Mouse (Mus musculus) liver, embryonic 11.5 days (tissue): Measurements from ENCODE around the gene Timd2. TPM values are rescaled to one million over a fixed set of nuclear protein-coding genes. Genes with fewer than 3 reads are reported as not detected.
"Not testable (repeated sequence)": the region's sequence is repeated elsewhere in the genome, so short reads cannot be mapped to it uniquely, and the experiment has no call there.

Experiments
- ATAC-seq: fragments of 200-750 bp; cut with Nextera tagmentation; replicated peaks from 2 replicates; pipeline ENCODE4 v1.8.0; 2017; ENCODE audit warnings: moderate number of reproducible peaks, mild to moderate bottlenecking, moderate TSS enrichment, moderate library complexity; ENCODE audit not compliant: low FRiP score
- DNase-seq: peaks from one replicate; pipeline ENCODE4 v3.0.0-alpha.2; 2017; ENCODE audit warnings: low spot score
- H3K27ac ChIP-seq: fragments of 300-500 bp; sonication (generic); 2 replicates; pipeline ENCODE4 v1.5.1; 2014; ENCODE audit warnings: mild to moderate bottlenecking, low read depth, low read length, control low read depth
- H3K27me3 ChIP-seq: fragments of 300-500 bp; sonication (generic); replicated peaks from 2 replicates; pipeline ENCODE4 v1.6.1; 2014; ENCODE audit warnings: low read length, mixed read lengths; ENCODE audit not compliant: control insufficient read depth, insufficient read depth
- H3K36me3 ChIP-seq: fragments of 300-500 bp; sonication (generic); 2 replicates; pipeline ENCODE4 v1.6.1; 2014; ENCODE audit warnings: mild to moderate bottlenecking, low read length, moderate library complexity, mixed read lengths; ENCODE audit not compliant: control insufficient read depth, insufficient read depth
- H3K4me1 ChIP-seq: fragments of 300-500 bp; sonication (generic); replicated peaks from 2 replicates; pipeline ENCODE4 v1.6.1; 2014; ENCODE audit warnings: low read length, mixed read lengths; ENCODE audit not compliant: control insufficient read depth, insufficient read depth
- H3K4me2 ChIP-seq: fragments of 300-500 bp; sonication (generic); 2 replicates; pipeline ENCODE4 v1.6.1; 2014; ENCODE audit warnings: mild to moderate bottlenecking, control low read depth, moderate library complexity
- H3K4me3 ChIP-seq: fragments of 300-500 bp; sonication (generic); 2 replicates; pipeline ENCODE4 v1.5.1; 2014; ENCODE audit warnings: low read depth, low read length, control low read depth
- H3K9ac ChIP-seq: fragments of 300-500 bp; sonication (generic); 2 replicates; pipeline ENCODE4 v1.6.1; 2014; ENCODE audit warnings: low read depth, low read length, control low read depth
- H3K9me3 ChIP-seq: fragments of 300-500 bp; sonication (generic); 2 replicates; pipeline ENCODE4 v1.6.1; 2016; ENCODE audit warnings: low read length, inconsistent platforms, mixed read lengths; ENCODE audit not compliant: control insufficient read depth
- WGBS: fragments of 180-500 bp; shearing (Covaris S2); extraction: QIAGEN DNeasy Blood & Tissue Kit; methylation state at CpG from one replicate; pipeline ENCODE4 v1.1.7; 2014; 5-methylcytosine and 5-hydroxymethylcytosine counted together
- polyA plus RNA-seq: library from polyadenylated mRNA; unstranded; fragments of >200 nt; fragmentation: Nextera tagmentation; extraction: Ambion mirVana; gene quantifications from 2 replicates; pipeline ENCODE4 v1.2.1, GENCODE M21; 2014

The Timd2 gene
- polyA plus RNA-seq, 1 experiment from 2014 or later = 4.8 TPM

DNA sequence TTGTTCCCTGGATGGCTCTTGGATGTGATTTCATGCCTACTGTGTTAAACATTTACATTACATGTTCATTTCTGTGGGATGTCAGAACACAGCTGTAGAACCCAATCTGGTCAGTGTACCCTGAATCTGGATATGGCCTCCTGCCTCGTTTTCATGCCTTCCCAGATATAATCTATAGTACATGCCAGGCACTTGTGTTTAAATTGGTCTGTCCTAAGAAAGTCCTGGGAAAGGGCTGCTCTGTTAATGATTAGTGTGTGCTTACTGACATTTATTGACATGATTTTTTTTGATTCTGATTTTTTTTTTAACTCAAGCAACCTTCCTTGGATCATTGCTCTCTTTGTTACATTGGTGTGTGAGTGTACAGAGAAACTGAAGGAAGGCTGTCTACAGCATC, 27.8 kb upstream of the Timd2 start:
- no peaks in the 10 kb centered on the region for H3K9me3 ChIP-seq
- WGBS = 38% methylated on average over 1 of the region's 1 CpGs
- no peak for ATAC-seq
- H3K4me1 ChIP-seq = no peaks in the 10 kb centered on the region
- no peak for DNase-seq
- no peak overlapping the region for H3K9ac ChIP-seq
- H3K4me3 ChIP-seq = no peak overlapping the region
- no peaks in the 10 kb centered on the region for H3K36me3 ChIP-seq
- H3K27me3 ChIP-seq = no peaks in the 10 kb centered on the region
- no peak overlapping the region for H3K27ac ChIP-seq
- no peak overlapping the region for H3K4me2 ChIP-seq

DNA sequence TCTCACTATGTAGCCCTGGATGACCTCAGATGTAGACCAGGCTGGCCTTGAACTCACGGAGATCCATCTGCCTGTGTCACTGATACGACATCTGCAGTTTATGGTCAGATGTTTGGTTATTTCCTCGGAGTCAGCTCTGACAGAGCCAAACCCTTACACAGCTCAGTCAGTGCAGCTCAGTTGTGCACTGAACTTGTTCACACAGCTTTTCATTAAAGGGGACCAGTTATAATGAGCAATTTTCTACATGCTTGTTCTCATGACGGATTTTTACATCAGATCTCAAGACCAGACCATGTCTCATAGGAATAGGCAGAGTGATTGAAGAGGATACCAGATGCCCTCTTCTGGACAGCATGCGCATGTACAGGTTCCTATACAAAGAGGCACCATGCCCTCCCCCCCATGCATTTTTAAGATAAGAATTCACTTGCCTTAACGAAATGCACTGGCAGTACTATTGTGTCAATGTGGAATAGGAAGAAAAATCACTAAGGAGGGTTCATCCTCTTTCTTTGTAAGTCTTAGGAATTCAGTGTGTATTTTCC, 26.5 kb upstream of the Timd2 start:
- peak; percentile 51 for ATAC-seq
- WGBS = 55% methylated on average over 6 of the region's 6 CpGs
- no peak for DNase-seq

GRCm38 (mm10) chr11:46731541-46732070, 24.7 kb upstream of the Timd2 start:
- no peak overlapping the region for H3K9ac ChIP-seq

More for the DNA sequence above, 26.5 kb upstream of the Timd2 start:
- Histone ChIP-seq H3K36me3 (no peaks in the 10 kb centered on the region), H3K9ac (no peak overlapping the region), H3K4me2 (no peak overlapping the region), H3K27ac (no peak overlapping the region), H3K27me3 (no peaks in the 10 kb centered on the region), H3K9me3 (no peaks in the 10 kb centered on the region), H3K4me3 (no peak overlapping the region), H3K4me1 (no peaks in the 10 kb centered on the region)

GRCm38 (mm10) chr11:46698830-46699229, 8.0 kb downstream of the Timd2 start:
- H3K27me3 ChIP-seq = no peaks in the 10 kb centered on the region
- WGBS = 69% methylated on average over 5 of the region's 5 CpGs
- no peak for DNase-seq
- H3K9me3 ChIP-seq = no peaks in the 10 kb centered on the region
- no peak overlapping the region for H3K4me3 ChIP-seq
- H3K4me2 ChIP-seq = no peak overlapping the region
- H3K36me3 ChIP-seq = no peaks in the 10 kb centered on the region
- no peaks in the 10 kb centered on the region for H3K4me1 ChIP-seq
- no peak overlapping the region for H3K27ac ChIP-seq
- no peak for ATAC-seq
- no peak overlapping the region for H3K9ac ChIP-seq

More at GRCm38 (mm10) chr11:46731541-46732070, 24.7 kb upstream of the Timd2 start:
- no peaks in the 10 kb centered on the region for H3K9me3 ChIP-seq
- no peak overlapping the region for H3K4me2 ChIP-seq
- WGBS = 77% methylated on average over 11 of the region's 11 CpGs
- H3K36me3 ChIP-seq = no peaks in the 10 kb centered on the region
- DNase-seq (no peak), ATAC-seq (no peak)
- H3K27me3 ChIP-seq = no peaks in the 10 kb centered on the region
- no peak overlapping the region for H3K4me3 ChIP-seq
- no peaks in the 10 kb centered on the region for H3K4me1 ChIP-seq
- H3K27ac ChIP-seq = no peak overlapping the region

- Histone ChIP-seq H3K4me3 (no peak overlapping the region), H3K36me3 (no peaks in the 10 kb centered on the region), H3K27me3 (no peaks in the 10 kb centered on the region), H3K9me3 (no peaks in the 10 kb centered on the region), H3K27ac (no peak overlapping the region), H3K4me1 (no peaks in the 10 kb centered on the region), H3K9ac (no peak overlapping the region), H3K4me2 (no peak overlapping the region)
- WGBS = 66% methylated on average over 6 of the region's 6 CpGs
- ATAC-seq (no peak), DNase-seq (no peak)
These were observed 8.6 kb downstream of the Timd2 start for GRCm38 (mm10) chr11:46698278-46698655.

DNA sequence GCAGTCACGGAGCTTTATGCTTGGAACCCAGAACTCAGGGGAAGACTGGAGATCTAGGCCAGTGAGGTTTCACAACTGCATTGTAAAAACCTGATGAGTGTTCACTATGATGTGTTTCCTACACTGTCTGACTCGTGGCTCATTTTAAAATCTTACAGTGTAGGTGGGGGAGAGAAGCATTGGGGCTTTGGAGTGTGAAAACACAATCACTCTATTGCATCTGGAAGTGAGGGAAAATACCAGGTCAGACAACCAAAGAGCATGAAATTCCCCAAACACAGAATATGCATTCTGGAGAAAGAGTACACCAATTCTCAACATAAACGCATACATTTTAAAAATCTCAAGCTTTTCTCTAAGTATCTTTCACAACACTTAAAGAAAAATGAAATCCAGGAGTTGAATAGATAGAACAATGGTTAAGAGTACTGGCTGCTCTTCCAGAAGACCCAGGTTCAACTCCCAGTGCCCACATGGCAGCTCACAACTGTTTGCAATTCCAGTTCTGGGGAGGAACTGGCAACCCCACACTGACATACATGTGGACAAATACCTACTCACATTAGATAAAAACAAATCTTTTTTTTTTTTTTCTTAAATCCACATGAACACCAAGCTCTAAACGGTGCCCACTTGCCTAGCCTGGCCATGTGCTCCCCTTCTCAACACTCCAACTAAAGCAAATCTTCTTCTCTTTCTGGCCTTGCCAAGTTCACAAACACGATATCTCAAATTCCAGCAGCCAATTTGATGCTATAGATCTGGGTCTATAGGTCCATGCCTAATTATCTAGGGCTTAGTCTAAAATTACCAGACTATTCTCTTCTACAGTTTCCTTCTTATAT, 9.2 kb downstream of the Timd2 start:
- Histone ChIP-seq H3K36me3 (no peaks in the 10 kb centered on the region), H3K4me2 (no peak overlapping the region), H3K4me3 (no peak overlapping the region), H3K27ac (no peak overlapping the region), H3K9ac (no peak overlapping the region), H3K27me3 (no peaks in the 10 kb centered on the region), H3K4me1 (no peaks in the 10 kb centered on the region), H3K9me3 (no peaks in the 10 kb centered on the region)
- WGBS = 71% methylated on average over 5 of the region's 5 CpGs
- DNase-seq (no peak), ATAC-seq (no peak)

GRCm38 (mm10) chr11:46695849-46696248, 11.0 kb downstream of the Timd2 start:
- H3K9me3 ChIP-seq, H3K27ac ChIP-seq, DNase-seq, H3K4me1 ChIP-seq, H3K36me3 ChIP-seq, ATAC-seq, H3K27me3 ChIP-seq, H3K9ac ChIP-seq, H3K4me3 ChIP-seq, H3K4me2 ChIP-seq: not testable (repeated sequence)
- whole genome bisulfite sequencing = 58% methylated on average over 2 of the region's 2 CpGs

DNA sequence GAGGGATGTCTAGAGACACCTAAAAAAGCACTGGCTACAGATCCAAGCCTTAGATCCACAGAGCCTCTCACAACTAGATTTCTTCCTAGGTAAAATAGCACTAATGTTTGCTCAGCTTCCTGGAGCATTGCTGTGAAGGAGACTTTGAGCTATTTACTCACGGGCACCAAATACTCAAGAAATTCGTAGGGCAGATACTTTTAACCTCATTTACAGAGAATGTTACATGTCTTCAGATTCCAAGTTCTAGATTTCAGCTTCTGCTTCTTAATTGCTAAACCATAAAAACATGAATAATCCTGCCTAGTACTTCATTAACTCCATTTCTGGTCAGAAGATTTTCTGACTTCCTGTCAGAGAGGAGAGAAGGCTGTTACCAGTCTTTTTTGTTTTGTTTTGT, 16.7 kb downstream of the Timd2 start:
- H3K9me3 ChIP-seq = no peaks in the 10 kb centered on the region
- H3K9ac ChIP-seq = no peak overlapping the region
- no peak overlapping the region for H3K4me3 ChIP-seq
- no peaks in the 10 kb centered on the region for H3K4me1 ChIP-seq
- DNase-seq = no peak
- no peak overlapping the region for H3K4me2 ChIP-seq
- no peak for ATAC-seq
- no peaks in the 10 kb centered on the region for H3K27me3 ChIP-seq
- H3K27ac ChIP-seq = no peak overlapping the region
- no peaks in the 10 kb centered on the region for H3K36me3 ChIP-seq
- WGBS = 81% methylated on average over 2 of the region's 2 CpGs

DNA sequence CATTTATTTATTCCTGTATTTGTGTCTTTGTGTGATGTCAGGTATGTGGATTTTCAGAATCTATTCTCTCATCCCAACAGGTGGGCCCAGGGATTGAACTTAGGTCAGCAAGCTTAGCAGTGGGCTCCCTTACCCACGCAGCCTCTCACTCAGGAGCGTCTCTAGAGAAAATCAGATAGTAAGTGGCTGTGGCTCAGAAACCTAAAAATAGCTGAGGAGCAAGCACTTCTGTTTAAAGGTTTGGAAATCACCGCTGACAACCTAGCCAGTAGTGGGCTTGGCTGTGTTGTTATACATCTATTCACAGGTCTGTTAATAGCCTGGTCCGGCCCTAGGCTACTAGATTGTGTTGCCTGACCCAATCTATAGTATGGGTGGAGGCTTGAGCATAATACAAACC, 23.1 kb downstream of the Timd2 start:
- no peak overlapping the region for H3K27ac ChIP-seq

More for the DNA sequence above, 23.1 kb downstream of the Timd2 start:
- H3K9me3 ChIP-seq = no peaks in the 10 kb centered on the region
- H3K4me2 ChIP-seq = no peak overlapping the region
- H3K4me1 ChIP-seq = no peaks in the 10 kb centered on the region
- H3K36me3 ChIP-seq = no peaks in the 10 kb centered on the region
- H3K27me3 ChIP-seq = no peaks in the 10 kb centered on the region
- H3K4me3 ChIP-seq = no peak overlapping the region
- WGBS = 50% methylated on average over 4 of the region's 4 CpGs
- DNase-seq (no peak), ATAC-seq (no peak)
- H3K9ac ChIP-seq = no peak overlapping the region
